Mouse (Mus musculus) embryonic stem cell, embryonic (primary cell): ENCODE measurements around the gene Ppia.

Experiments
- CTCF ChIA-PET, 4 experiments: fragments of 300-600 bp in 2 of 4; fragments of 350-600 bp in 2 of 4; sonication (Branson Sonifier 250); formaldehyde crosslinking; loops; one replicate each; lab custom pipeline; 2022; ENCODE audit warnings: inconsistent platforms in 2 of 4; lab: Charles Lee
- POLR2A ChIA-PET, 4 experiments: fragments of 300-600 bp in 2 of 4; fragments of 350-600 bp in 2 of 4; sonication (Branson Sonifier 250); formaldehyde crosslinking; loops; one replicate each; lab custom pipeline; 2022; ENCODE audit warnings: antibody characterized with exemption in 4 of 4, inconsistent platforms in 1 of 4; lab: Charles Lee

Gene Ppia

GRCm38 (mm10) chr11:6415551-6416404 lies 535 bp downstream of the Ppia start:
- POLR2A ChIA-PET: interaction anchor here in 3 of 4 experiments (0.6 to 11.3 kb wide), 44 partner anchors 8 to 213 kb away, joined by 3 to 237 read pairs (median 5); partner anchors contain the start of genes Tbrg4 (in 2 of the 3), Ccm2 (in 1 of the 3), Ddx56 (in 1 of the 3) and H2afv (in 1 of the 3)
- CTCF ChIA-PET: no interaction called here

GRCm38 (mm10) chr11:6416405-6417034 lies 1.3 kb downstream of the Ppia start:
- ChIA-PET CTCF (interaction anchor here in 3 of 4 experiments (1.1 to 1.6 kb wide), 3 partner anchors 14 to 20 kb away, joined by 4 to 5 read pairs (median 4); no protein-coding TSS in a partner anchor), POLR2A (interaction anchor here in 3 of 4 experiments (0.6 to 11.3 kb wide), 65 partner anchors 7 to 1537 kb away, joined by 3 to 237 read pairs (median 6); partner anchors contain the start of genes H2afv (in 2 of the 3), Tbrg4 (in 2 of the 3) and Tmed4 (in 1 of the 3))

GRCm38 (mm10) chr11:6417069-6417468 lies 1.8 kb downstream of the Ppia start:
- ChIA-PET POLR2A (interaction anchor here (0.6 to 11.3 kb wide), 84 partner anchors 7 to 1537 kb away, joined by 3 to 237 read pairs (median 5); partner anchors contain the start of genes H2afv (in 2 of the 4), Tbrg4 (in 2 of the 4), Ccm2 (in 1 of the 4) and Tmed4 (in 1 of the 4)), CTCF (interaction anchor here in 3 of 4 experiments (0.8 to 1.6 kb wide), 5 partner anchors 14 to 212 kb away, joined by 4 to 5 read pairs (median 4); no protein-coding TSS in a partner anchor)

- CTCF ChIA-PET: interaction anchor here (0.7 to 1.6 kb wide), 7 partner anchors 14 to 211 kb away, joined by 3 to 5 read pairs (median 4); no protein-coding TSS in a partner anchor
- POLR2A ChIA-PET: interaction anchor here (0.6 to 11.3 kb wide), 84 partner anchors 7 to 379 kb away, joined by 3 to 237 read pairs (median 5); partner anchors contain the start of genes H2afv (in 2 of the 4), Tbrg4 (in 2 of the 4), Ccm2 (in 1 of the 4) and Ddx56 (in 1 of the 4)
Observed at GRCm38 (mm10) chr11:6417490-6417889, 2.2 kb downstream of the Ppia start.

GRCm38 (mm10) chr11:6418751-6419150 lies 3.5 kb downstream of the Ppia start:
- ChIA-PET POLR2A (interaction anchor here in 3 of 4 experiments (0.6 to 11.3 kb wide), 33 partner anchors 9 to 210 kb away, joined by 3 to 237 read pairs (median 6); partner anchors contain the start of genes Tbrg4 (in 2 of the 3), Ddx56 (in 1 of the 3), H2afv (in 1 of the 3) and Tmed4 (in 1 of the 3)), CTCF (interaction anchor here in 2 of 4 experiments (0.9 to 1.2 kb wide), 2 partner anchors 16 to 18 kb away, joined by 3 to 4 read pairs; no protein-coding TSS in a partner anchor)

- CTCF ChIA-PET: interaction anchor here in 1 of 4 experiments (1.4 to 1.7 kb wide), 2 partner anchors 9 to 17 kb away, joined by 4 to 6 read pairs; no protein-coding TSS in a partner anchor
- POLR2A ChIA-PET: interaction anchor here in 3 of 4 experiments (0.6 to 11.3 kb wide), 34 partner anchors 8 to 319 kb away, joined by 3 to 237 read pairs (median 6); partner anchors contain the start of genes H2afv (in 1 of the 3) and Tbrg4 (in 1 of the 3)
Observed at GRCm38 (mm10) chr11:6419156-6419555, 3.9 kb downstream of the Ppia start.

- CTCF ChIA-PET: interaction anchor here in 2 of 4 experiments (0.9 to 1.8 kb wide), 6 partner anchors 9 to 18 kb away, joined by 4 to 6 read pairs (median 4); no protein-coding TSS in a partner anchor
- POLR2A ChIA-PET: interaction anchor here (0.7 to 11.3 kb wide), 60 partner anchors 9 to 1152 kb away, joined by 3 to 237 read pairs (median 4); partner anchors contain the start of gene Tbrg4 (in 2 of the 4)
Observed at GRCm38 (mm10) chr11:6420283-6420703, 5.0 kb downstream of the Ppia start.

- ChIA-PET CTCF (interaction anchor here in 2 of 4 experiments (0.9 to 1.8 kb wide), 7 partner anchors 9 to 20 kb away, joined by 3 to 6 read pairs (median 4); no protein-coding TSS in a partner anchor), POLR2A (interaction anchor here (0.7 to 11.3 kb wide), 55 partner anchors 8 to 1152 kb away, joined by 3 to 237 read pairs (median 4); partner anchors contain the start of genes H2afv (in 1 of the 4) and Tbrg4 (in 1 of the 4))
Observed at GRCm38 (mm10) chr11:6420722-6421350, 5.6 kb downstream of the Ppia start.

- ChIA-PET POLR2A (interaction anchor here (0.6 to 9.8 kb wide), 32 partner anchors 9 to 198 kb away, joined by 3 to 237 read pairs (median 5); partner anchors contain the start of genes Myo1g (in 1 of the 4), Ppia (in 1 of the 4) and Tbrg4 (in 1 of the 4)), CTCF (interaction anchor here in 3 of 4 experiments (0.5 to 2.5 kb wide), 9 partner anchors 15 to 1329 kb away, joined by 3 to 8 read pairs (median 4); no protein-coding TSS in a partner anchor)
Observed at GRCm38 (mm10) chr11:6430186-6430585, 14.9 kb downstream of the Ppia start.

- ChIA-PET POLR2A (interaction anchor here (0.5 to 9.8 kb wide), 63 partner anchors 8 to 1500 kb away, joined by 3 to 237 read pairs (median 4); partner anchors contain the start of genes H2afv (in 2 of the 4), Tbrg4 (in 2 of the 4), Ppia (in 1 of the 4) and Purb (in 1 of the 4)), CTCF (interaction anchor here (0.6 to 3.1 kb wide), 57 partner anchors 8 to 211 kb away, joined by 3 to 23 read pairs (median 4); partner anchors contain the start of gene H2afv (in 3 of the 4))
Observed at GRCm38 (mm10) chr11:6436442-6436841, 21.2 kb downstream of the Ppia start.

GRCm38 (mm10) chr11:6437667-6438066 lies 22.4 kb downstream of the Ppia start:
- CTCF ChIA-PET: interaction anchor here in 3 of 4 experiments (1.1 to 3.1 kb wide), 6 partner anchors 14 to 197 kb away, joined by 3 to 23 read pairs (median 6); no protein-coding TSS in a partner anchor
- POLR2A ChIA-PET: interaction anchor here (0.6 to 9.8 kb wide), 13 partner anchors 16 to 191 kb away, joined by 3 to 237 read pairs (median 6); partner anchors contain the start of genes Ppia (in 1 of the 4) and Tbrg4 (in 1 of the 4)

- POLR2A ChIA-PET: interaction anchor here in 3 of 4 experiments (0.6 to 7.3 kb wide), 14 partner anchors 10 to 955 kb away, joined by 3 to 115 read pairs (median 4); partner anchors contain the start of genes Myo1g (in 1 of the 3) and Ppia (in 1 of the 3)
- CTCF ChIA-PET: no interaction called here
Observed at GRCm38 (mm10) chr11:6440171-6440570, 24.9 kb downstream of the Ppia start.

- ChIA-PET CTCF (interaction anchor here in 1 of 4 experiments (1.4 kb wide), 1 partner anchor 23 kb away, joined by 3 read pairs; no protein-coding TSS in a partner anchor), POLR2A (interaction anchor here in 2 of 4 experiments (0.7 to 2.5 kb wide), 19 partner anchors 14 to 183 kb away, joined by 3 to 18 read pairs (median 4); partner anchors contain the start of gene Tbrg4 (in 1 of the 2))
Observed at GRCm38 (mm10) chr11:6442566-6442965, 27.3 kb downstream of the Ppia start.

- CTCF ChIA-PET: interaction anchor here in 1 of 4 experiments (1.4 kb wide), 1 partner anchor 22 kb away, joined by 3 read pairs; no protein-coding TSS in a partner anchor
Observed at GRCm38 (mm10) chr11:6443102-6443501, 27.9 kb downstream of the Ppia start.

GRCm38 (mm10) chr11:6443727-6444076 lies 28.5 kb downstream of the Ppia start:
- CTCF ChIA-PET: interaction anchor here in 1 of 4 experiments (1.4 kb wide), 1 partner anchor 22 kb away, joined by 3 read pairs; no protein-coding TSS in a partner anchor
- POLR2A ChIA-PET: interaction anchor here (0.6 to 2.5 kb wide), 25 partner anchors 13 to 185 kb away, joined by 3 to 18 read pairs (median 4); partner anchors contain the start of gene Ppia (in 1 of the 4)

More at GRCm38 (mm10) chr11:6443102-6443501, 27.9 kb downstream of the Ppia start:
- POLR2A ChIA-PET: interaction anchor here (0.5 to 2.5 kb wide), 32 partner anchors 12 to 1999 kb away, joined by 3 to 18 read pairs (median 4); partner anchors contain the start of genes Ppia (in 1 of the 4) and Tbrg4 (in 1 of the 4)
